Mouse (Mus musculus) retina, postnatal 1 day (tissue): ENCODE data around the gene Spin1.
"Not testable (repeated sequence)": the region's sequence is repeated elsewhere in the genome, so short reads cannot be mapped to it uniquely, and the experiment has no call there.

Experiments
- DNase-seq: peaks from one replicate; pipeline ENCODE4 v3.0.0-alpha.2; 2012

Spin1 gene

DNA sequence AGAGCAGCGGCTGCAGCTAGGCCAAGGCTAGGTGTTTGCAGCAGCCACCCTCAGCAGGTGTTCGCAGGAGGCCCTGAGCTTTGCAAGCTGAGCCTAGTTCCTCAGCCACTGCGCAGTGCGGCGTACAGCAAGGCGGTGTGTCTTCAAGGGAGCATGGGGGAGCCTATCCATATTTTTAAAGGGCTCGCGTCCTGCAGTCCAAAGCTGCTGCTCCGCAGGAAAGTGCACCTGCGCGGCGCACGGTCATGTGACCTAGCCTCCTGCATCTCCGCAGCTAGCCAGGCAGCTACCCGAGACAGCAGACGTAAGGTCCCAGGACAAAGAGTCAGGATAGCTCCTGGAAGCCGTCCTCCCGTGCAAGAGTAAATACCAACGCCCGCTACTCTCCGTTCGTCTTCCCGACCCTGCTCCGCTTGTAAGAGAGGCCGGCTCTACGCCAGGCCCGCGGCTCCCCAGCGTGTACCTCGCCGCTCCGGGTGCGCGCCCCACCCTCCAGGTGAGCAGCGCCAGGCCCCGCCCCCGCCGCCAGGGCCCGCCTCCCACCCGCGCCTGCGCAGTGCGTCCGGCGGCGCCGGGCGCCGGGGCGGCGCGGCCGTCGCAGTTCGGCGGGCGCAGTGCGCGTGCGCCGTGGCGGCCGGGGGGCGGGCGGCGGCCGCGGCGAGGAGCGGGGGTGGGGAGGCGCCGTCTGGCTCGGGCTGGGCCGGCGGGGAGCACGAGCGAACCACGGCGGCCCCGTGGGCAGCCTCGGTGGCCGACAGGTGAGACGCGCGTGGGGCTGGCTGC lies at the start of gene Spin1:
Gene Spin1, plus strand, starts transcription at position 648 of the 783 bp plus-strand sequence.
- DNase-seq = peak; percentile 77

DNA sequence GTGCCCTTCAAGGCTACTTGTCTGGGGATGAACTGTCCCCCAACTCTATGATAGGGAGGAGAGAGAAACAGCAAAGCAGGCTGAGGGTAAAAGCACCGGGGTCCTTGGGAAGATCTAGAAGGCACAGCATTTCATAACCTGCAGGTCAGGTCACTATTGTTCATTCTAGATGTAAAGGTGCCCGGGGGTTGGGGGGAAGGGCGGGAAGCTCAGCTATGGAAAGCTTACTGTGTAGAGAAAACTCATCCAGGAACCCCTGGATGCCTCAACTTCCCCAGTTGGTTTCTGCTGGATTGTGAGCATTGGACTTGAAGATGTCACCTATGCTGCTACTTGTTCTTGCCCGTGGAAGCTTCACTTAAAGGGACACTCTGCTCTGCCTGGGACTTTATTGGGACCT lies 49.7 kb upstream of the Spin1 start:
- DNase-seq = no peak

DNA sequence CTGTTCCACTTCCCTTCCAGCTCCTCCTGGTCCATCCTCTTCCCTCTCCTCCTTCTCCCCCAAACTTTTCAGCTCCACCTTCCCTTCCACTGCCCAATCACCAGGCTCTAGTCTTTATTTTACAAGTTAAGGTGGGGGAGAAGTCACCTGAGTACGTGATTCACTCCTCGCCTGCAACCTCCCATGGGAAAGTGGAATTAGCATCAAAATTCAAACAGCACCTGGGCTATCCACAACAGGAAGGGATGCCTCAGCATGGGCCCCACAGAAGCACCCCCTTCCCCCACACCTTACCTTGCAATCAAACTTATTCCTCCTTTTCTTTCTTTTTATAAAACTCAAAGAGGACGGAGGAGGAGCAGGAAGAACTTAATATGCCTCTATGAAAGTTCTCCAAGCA lies 48.3 kb upstream of the Spin1 start:
- DNase-seq = no peak

DNA sequence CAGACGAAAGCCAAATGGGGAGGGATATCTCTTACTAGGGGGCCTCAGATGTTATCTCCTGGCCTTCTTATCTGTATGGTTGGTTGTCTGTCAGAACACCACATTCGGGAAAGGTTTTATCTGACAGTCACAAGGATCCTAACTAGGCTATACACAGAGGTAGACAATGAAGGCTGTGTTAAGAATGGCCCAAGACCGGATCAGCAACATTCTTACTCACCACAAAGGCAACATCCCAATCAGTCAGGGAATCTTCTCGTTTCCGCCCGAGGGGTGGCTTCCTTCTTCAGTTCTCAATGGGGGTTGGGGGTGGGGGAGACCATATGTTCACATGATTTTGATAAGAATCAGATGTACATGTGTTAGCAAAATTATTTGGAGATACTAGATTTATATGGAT lies 37.7 kb upstream of the Spin1 start:
- DNase-seq = no peak

DNA sequence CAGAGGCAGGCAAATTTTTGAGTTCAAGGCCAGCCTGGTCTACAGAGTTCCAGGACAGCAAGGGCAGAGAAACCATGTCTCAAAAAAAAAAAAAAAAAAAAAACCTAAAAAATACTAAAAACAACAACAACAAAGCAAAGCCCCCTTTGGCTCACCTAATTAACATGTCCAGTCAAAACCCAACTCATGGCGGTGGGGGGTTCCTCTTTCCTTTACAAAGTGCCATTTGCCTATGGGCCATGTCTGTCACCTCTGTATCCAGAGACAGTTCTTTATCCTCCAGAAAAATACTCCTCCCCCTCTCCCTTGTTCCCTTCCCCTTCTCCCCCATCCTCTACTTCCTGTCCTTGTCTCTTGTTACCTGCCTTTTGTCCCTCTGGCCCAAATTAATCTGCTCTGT lies 37.0 kb upstream of the Spin1 start:
- DNase-seq = no peak

DNA sequence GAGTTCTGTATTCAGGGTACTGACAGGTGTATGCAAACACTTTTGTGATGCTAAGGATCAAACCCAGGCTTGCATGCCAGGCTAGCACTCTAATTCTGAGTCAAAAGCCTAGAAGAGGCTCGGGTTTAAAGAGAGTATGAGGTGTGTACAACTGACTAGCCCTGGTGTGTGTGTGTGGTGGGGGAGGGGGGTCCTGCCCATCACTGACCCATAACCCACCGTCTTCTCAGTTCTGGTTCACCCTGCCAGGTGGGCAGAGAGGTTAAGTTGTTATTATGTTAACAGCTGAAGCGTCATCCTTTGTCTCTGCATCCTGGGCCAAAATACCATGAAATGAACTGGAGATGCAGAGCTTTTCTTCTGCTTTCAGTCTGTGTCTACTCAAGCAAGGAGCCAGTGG lies 36.3 kb upstream of the Spin1 start:
- no peak for DNase-seq

DNA sequence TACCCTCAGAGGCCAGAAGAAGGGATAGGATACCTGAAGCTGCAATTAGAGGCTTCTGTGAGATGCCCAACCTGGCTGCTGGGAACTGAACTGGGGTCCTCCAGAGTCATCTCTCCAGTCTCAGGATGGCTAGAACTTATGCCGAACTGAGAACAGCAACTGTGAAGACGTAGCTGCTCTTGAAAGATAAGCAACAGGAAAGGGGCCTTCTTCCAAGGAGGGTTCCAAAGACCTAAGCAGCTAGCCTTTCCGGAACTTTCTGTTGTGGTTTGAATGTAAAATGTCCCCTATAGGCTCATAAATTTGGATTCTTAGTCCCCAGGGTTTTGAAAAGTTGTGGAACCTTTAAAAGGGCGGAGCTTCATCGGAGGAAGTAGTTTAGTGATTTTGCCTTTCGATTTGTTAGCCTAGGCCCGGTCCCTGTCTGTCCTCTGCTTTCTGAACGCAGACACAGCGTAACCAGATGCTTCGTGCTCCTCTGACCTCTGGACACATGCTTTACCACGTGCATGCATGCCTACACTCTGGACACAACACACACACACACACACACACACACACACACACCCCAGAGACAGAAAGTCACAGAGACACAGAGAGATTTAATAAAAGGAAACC lies 29.5 kb upstream of the Spin1 start:
- DNase-seq = no peak

DNA sequence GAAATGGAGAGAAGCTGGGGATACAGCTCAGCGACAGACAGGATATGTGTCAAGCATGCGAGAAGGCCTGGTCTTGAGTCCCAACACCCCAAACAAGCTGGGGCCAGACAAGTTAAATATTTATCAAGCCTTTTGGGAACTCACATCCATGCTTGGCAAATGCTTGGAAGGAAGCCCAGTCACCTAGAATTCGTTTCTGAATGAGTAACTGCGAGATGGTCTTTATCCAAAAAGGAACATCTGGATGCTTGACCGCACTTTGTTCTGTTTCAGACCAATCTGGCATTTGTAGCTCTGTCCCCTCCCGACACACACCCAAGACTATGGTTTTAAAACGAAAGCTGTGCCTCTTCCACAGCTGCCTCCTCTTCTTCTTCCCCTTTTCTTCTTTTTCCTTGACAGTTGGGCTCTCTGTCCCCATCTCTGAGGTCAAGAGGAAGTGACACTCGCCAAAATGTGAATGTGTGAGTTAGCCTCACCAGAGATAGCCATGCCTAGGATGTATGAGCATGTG lies 28.9 kb upstream of the Spin1 start:
- DNase-seq = no peak

DNA sequence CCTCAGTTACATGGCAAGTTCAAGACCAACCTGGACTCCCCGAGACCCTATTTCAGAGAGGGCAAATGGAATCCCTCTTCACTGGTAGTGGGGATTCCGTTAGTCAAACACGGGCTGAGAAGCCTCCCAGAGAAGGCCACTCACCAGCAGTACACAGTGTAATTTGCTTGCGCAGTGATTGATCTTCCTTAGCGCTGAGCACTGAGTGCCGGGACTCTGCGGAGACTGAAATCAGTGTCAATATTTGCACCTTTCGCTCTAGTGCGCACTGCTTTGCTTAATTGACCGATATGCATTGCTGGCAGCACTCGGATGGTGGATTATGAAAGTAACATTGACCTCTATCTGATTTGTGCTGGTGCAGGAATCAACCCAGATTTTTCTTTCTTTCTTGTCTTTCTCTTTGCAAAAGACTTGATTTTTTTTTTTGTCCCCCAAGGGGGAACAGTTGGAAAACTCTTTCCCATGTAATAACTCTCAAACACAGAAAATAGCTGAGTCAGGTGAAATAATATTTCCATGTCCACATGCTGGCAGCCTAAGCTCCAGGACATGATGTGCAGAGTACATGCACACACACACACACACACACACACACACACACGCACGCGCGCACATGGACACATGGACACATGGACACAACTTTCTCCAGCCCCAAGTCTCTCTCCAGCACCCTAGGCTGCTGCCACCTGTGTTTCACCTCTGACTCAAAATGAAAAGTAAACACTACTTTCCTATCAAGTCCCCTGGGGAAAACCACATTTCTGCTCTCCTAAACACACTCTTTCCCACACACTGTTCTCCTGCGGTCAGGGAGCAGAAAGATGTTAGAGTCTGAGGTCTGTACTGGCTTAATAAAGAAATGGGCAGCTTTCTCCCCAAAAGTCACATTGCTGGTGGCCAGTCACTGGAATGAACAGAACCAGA lies 27.5 kb upstream of the Spin1 start:
- no peak for DNase-seq

DNA sequence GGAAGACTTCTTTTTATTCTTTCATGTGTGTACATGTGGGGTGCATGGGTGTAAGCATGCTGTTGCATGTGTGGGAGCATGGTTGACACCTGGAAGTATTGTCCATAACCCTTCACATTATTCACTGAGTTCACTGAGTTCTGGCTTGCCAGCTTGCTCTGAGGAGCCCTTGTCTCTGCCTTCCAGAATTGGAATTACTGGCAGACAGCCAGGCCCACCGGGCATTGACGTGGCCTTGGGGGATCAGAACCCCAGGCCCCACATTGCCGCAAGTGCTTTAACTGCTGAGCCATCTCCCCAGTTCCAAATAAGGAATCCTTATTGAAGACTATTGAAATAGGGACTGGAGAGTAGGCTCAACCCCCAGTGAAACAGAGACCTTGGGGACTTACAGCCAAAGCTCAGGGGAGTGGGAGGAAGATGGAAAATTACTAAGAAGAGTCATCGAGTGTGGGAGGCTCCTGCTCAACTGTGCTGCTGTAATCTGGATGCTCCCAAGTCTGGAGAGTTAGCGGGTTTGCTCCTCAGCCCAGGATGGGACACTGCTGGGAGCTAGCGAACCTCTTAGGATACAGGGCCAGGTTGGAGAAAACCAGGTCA lies 26.5 kb upstream of the Spin1 start:
- DNase-seq = peak; percentile 12

DNA sequence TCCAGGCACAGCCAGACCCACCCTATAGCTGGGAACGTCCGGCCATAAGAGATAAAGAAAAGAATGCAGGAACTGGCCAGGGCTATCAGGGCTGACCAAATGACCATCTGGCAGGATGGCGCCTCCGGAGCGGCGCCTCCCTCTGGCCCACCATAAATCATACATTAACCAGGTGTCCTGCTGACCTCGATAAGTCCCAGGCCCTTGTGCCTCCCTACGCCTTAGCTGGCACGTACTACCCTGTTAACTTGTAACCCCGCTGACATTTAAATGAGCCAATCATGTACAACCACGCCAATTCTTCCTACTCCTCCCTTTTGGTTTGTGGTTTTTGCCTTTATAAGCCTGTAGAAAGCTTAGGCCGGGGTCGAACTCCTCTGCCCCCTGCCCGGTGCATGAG lies 24.5 kb upstream of the Spin1 start:
- DNase-seq = not testable (repeated sequence)

DNA sequence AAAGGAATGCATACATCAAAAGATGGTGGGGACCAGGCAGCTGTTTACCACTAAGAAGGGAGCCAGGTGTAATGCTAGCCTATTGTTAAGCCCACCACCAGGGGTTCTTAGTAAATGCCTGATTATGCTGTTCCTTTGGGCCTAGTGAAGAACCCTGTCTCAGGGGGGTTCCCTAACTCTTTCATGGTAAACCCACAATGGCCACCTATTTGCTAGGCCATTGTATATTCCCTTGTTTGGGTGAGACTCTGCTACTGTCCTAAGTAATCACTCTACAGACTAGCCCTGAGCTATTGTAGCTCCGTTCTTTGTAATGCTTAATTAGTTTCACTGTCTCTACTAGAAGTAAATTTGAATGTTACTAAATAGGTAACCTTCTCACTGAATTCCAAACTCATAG lies 22.1 kb upstream of the Spin1 start:
- not testable (repeated sequence) for DNase-seq

DNA sequence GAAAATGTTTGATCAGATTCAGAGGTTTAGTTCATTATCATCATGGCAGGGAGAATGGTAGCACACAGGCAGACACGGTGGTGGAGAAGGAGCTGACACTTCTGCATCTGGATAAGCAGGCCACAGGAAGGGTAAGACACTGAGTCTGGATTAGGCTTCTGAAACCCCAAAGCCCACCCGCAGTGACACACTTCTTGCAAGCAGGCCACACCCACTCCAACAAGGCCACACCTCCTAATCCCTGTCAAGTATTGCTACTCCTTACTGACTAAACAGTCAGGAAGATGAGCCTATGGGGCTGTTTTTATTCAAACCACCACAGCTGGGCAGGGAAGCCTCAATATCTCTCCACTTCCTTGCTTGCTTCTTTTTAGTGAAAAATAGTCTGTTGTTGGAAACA lies 19.9 kb upstream of the Spin1 start:
- peak; percentile 31 for DNase-seq

DNA sequence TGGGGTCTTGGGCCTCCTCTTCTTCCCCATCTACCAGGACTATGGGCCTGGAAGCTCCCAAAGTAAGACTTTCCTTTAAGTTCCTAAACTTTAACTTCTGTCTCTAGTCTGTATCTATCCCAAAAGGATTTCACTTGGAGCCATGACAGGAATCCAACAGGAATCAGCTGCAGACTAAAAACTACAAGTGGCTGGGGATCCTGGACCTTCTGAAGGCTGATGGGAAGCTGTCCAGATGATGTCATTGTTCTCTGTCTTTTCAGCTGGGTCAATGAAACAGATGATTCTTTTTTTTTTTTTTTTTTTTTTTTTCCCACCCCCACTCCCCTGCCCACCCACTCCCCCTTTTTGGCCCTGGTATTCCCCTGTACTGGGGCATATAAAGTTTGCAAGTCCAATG lies 16.4 kb upstream of the Spin1 start:
- no peak for DNase-seq

DNA sequence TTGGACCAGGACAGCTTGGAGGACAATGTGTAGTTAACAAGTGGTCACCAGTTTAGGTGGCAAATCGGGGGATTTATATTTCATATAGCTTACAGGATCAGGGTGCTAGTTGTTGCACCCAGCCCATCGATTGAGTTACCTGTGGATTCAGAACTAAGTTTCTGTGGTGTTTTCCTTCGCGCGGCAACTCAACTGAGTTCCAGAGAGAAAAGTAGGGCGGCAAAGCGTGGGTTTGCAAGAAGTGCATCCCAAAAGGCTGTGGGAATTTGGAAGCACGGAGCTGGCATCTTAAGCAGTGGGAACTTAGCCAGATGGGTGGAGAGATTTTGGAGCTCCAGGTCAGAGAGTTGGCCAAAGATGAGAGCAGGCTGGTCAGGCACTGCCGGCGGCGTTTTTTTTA lies 14.7 kb upstream of the Spin1 start:
- DNase-seq = no peak

DNA sequence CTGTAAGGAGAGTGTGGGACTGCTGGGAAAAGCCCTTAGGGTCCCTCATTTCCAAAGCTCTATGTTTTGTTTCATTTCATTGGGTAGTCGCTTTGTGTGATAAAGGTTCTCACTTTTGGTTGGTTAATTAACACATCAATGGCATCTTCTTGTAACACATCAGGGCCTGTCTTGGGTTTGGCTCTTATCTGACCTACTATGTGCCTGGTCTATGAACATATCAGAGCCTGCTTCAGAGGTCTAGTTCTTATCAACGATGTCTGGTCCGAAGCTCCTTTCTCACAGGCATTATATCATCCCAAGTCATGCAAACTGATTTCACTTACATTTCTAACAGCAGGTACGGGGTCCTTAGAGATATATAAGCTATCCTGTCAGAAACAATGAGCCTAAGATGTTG lies 13.4 kb upstream of the Spin1 start:
- DNase-seq = no peak

DNA sequence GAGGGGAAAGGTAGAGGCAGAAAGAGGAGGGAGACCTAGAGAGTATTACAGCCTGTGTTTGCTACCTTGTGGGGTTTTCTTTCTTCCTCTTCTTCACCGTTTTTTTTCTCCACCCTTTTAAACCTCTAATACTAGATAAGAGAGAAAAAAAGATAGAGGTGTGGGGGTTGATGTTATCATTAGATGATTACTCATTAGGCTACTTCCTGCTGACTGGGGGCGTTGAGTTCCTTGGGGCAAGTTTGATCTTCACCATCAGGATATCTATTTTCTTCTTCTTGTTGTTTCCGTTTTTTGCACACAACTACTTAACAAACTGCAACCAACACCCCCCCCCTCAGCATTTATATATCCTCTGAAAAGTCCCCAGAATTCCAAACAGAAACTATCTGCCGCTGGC lies 12.5 kb upstream of the Spin1 start:
- no peak for DNase-seq

DNA sequence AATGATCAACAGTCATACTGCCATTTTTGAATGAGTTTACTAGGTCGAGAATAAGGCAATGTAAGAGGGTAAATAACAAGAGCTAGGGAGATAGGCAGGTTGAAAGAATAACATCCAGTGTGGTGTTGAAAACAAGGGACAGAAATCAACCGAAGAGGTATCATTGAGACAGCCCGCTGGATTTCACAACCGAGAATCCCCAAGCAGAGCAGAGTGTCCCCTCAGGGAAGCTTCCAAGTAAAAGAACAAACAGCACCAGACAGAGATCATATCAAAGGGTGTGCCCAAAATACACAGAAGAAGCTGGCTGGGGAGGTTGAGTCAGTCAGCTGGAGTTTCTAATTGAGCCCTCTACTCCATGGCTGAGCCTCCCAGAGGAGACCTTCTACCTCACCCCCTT lies 11.6 kb upstream of the Spin1 start:
- no peak for DNase-seq

DNA sequence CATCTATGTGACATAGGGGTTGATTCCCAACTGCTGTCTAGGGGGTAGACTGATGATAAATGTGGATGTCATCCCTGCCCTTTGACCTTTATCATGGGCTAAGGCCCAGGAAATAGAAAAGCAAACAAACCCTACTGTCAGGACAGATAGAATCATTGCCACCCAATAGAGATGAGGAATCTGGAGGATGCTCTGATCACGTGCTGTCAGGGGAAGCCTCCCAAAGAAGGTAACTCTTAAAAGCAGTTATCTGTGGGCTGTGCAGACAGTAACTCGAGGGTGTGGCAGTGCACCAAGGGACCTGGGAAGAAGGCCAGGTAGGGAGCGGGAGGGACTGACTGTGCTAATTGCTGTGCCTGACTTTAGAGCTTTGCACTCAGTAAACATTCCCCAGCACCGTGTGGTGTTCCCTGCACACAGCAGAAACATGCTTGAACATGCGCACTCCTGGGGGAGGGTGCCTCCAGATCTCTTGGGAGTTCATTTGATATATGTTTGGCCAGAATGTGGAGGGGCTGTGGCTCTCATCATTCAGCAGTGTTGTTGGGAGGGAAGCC lies 10.5 kb upstream of the Spin1 start:
- DNase-seq = no peak

DNA sequence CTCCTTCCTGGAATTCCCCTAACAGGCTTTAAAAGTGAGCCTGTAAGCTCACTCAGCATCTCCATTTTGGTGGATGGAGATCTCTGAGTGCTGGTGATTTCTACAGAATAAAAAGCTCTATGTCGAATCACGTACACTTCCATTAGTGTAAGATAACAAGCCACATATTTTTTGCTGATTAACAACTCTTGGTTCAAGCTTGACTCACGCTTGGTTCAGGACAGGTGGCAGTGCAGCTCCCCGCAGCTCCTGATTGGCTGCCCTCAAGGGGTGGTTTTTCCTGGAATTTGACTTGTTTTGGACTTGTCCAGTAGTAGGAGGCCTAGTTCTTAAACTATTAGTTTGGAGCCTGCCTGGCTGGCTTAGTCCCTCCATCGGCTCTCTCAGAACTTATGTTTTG lies 7.2 kb upstream of the Spin1 start:
- no peak for DNase-seq

DNA sequence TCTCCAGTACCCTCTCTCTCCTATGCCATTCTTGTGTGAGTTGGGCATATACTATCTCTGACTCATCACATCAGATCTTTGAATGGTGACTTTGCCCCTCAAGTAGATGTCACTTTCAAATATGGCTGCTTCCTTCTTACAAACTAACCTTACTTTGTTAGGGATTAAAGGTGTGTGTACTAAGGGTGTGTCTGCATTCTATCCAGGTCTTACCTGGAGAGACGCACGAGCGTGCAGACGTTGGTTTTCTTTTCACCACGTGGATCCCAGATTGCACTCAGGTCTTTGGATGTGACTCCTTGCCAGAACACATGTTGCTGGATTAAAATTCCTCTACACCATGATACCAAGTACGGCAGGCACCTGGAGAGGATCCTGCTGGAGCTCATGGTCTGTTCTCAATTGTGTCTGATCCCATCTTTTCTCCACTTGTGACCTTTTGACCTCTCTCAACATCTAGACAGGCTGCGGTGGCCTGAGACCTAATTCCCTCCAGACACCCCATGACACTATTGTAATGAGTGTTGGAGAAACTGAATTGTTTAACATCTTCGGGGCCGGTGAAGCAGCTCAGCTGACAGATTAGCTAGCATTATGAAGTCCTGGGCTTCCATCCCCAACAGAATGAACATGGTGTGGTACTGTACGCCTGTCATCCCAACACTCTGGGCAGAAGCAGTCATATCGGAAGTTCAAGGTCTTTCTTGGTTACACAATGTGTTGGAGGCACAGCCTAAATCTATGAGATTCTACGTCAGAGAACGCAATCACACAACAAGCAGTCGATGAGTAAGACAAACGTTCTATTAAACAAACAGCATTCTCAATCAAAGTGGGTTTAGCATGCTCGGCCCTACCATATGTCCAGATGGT lies 6.1 kb upstream of the Spin1 start:
- DNase-seq = no peak
